Mouse (Mus musculus): Measurements from ENCODE around the gene 4921507P07Rik. TPM values are rescaled to one million over a fixed set of nuclear protein-coding genes. Genes with fewer than 3 reads are reported as not detected.
"Not testable (repeated sequence)": the region's sequence is repeated elsewhere in the genome, so short reads cannot be mapped to it uniquely, and the experiment has no call there.

4921507P07Rik gene
- polyA plus RNA-seq, 1 experiment, result 0.90 TPM

DNA sequence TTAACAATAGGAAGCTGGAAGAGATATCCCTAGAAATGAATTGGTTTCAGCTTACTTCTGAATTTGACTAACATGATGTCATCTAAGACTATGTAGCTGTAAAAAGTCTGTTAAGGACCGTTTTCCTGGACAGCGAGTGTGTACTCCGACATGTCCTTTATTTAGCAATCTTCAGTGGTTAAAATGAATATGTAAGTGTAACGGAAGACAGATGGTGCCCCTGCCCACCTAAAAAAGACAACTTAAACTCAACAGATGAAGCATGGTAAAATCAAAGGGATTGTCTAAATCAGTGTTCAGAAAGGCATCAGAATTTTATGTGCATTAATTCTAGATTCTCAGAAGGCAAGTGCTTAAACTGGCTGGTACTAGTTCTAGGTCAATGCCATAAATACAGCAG, 34.0 kb downstream of the 4921507P07Rik start:
- Histone ChIP-seq H3K4me1 (ENCODE audit: control insufficient read depth, insufficient read depth, low read length) (no peaks in the 10 kb centered on the region), H3K27ac (ENCODE audit: insufficient read depth, low read length) (no peak overlapping the region), H3K4me3 (ENCODE audit: insufficient read depth, low read length) (no peak overlapping the region)
- TF ChIP-seq CTCF (IDR thresholded peaks at IDR 0.05; ENCODE audit: extremely low read depth, insufficient read depth, low read length) (no peak), POLR2A (IDR thresholded peaks at IDR 0.05; ENCODE audit: extremely low read depth, insufficient read depth, low read length) (no peak)

GRCm38 (mm10) chr6:50560776-50561175, 35.7 kb downstream of the 4921507P07Rik start:
- TF ChIP-seq POLR2A (IDR thresholded peaks at IDR 0.05; ENCODE audit: extremely low read depth, insufficient read depth, low read length) (no peak), CTCF (IDR thresholded peaks at IDR 0.05; ENCODE audit: extremely low read depth, insufficient read depth, low read length) (no peak)
- no peaks in the 10 kb centered on the region for H3K4me1 ChIP-seq (ENCODE audit: control insufficient read depth, insufficient read depth, low read length)
- H3K27ac ChIP-seq (ENCODE audit: insufficient read depth, low read length), result no peak overlapping the region
- no peak overlapping the region for H3K4me3 ChIP-seq (ENCODE audit: insufficient read depth, low read length)

GRCm38 (mm10) chr6:50558877-50559276, 37.6 kb downstream of the 4921507P07Rik start:
- TF ChIP-seq POLR2A (IDR thresholded peaks at IDR 0.05; ENCODE audit: extremely low read depth, insufficient read depth, low read length) (no peak), CTCF (IDR thresholded peaks at IDR 0.05; ENCODE audit: extremely low read depth, insufficient read depth, low read length) (no peak)
- Histone ChIP-seq H3K4me3 (ENCODE audit: insufficient read depth, low read length) (no peak overlapping the region), H3K4me1 (ENCODE audit: control insufficient read depth, insufficient read depth, low read length) (no peaks in the 10 kb centered on the region), H3K27ac (ENCODE audit: insufficient read depth, low read length) (no peak overlapping the region)

DNA sequence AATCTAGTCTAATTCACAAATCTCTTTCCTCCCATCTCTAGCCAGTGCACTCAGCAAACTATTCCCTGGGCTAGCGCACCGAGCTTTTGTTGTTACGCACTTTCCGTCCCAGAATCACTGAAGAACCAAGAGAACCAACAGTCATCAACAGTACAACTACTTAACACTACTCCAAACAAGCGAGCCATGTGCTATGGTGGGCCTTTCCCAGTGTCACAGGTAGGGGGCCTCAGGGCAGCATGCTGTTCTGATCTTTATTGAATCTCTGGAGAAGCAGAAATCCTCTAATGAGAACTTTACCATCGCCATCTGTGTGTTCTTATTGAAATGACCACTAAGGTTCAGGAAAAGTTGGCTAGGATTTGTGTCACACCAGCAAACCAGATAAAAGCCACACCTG, 38.9 kb downstream of the 4921507P07Rik start:
- Histone ChIP-seq H3K4me3 (ENCODE audit: insufficient read depth, low read length) (no peak overlapping the region), H3K4me1 (ENCODE audit: control insufficient read depth, insufficient read depth, low read length) (no peaks in the 10 kb centered on the region), H3K27ac (ENCODE audit: insufficient read depth, low read length) (no peak overlapping the region)
- TF ChIP-seq POLR2A (IDR thresholded peaks at IDR 0.05; ENCODE audit: extremely low read depth, insufficient read depth, low read length), result no peak
- TF ChIP-seq CTCF (IDR thresholded peaks at IDR 0.05; ENCODE audit: extremely low read depth, insufficient read depth, low read length), result no peak

DNA sequence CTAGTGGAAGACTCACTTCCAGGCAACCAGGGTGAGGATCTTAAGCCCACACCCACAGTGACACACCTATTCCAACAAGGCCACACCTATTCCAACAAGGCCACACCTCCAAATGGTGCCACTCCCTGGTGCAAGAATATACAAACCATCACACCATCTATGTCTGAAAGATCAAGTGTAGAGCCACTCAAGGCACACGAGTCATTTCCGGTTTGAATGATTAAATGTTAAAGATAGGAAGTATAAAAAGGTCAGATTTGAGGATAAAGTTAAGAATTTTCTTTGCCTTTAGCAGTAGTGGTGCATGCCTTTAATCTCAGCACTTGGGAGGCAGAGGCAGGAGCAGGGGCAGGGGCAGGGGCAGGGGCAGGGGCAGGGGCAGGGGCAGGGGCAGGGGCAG, 42.2 kb downstream of the 4921507P07Rik start:
- not testable (repeated sequence) for H3K4me1 ChIP-seq (ENCODE audit: control insufficient read depth, insufficient read depth, low read length); H3K4me3 ChIP-seq (ENCODE audit: insufficient read depth, low read length); H3K27ac ChIP-seq (ENCODE audit: insufficient read depth, low read length)

DNA sequence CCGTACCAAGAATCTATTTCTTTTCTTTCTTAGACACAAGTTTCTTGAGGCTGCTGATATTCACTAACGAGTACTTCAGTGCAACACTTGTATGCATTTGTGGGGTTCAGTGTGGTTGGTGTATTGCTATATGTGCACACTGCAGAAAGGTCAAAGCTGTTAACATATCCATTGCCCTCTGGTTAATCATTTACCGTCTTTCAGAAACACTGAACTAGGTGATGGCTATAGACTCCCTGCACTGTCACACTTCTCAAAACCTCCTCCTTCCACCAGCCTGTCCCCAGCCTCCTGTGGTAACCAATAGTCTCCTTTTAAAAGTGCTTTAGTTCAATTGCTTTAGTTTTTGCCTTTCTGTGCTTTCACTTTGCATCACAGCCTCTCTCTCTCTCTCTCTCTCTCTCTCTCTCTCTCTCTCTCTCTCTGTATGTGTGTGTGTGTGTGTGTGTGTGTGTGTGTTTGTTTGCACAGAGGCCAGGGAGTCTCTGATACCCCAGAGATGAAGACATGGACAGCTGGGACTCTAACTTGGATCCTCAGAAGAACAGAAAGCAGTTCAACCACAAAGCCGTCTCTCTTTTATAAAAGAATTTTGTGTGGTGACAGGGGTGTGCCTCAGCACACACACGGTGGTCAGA, 43.4 kb downstream of the 4921507P07Rik start:
- Histone ChIP-seq H3K27ac (ENCODE audit: insufficient read depth, low read length) (no peak overlapping the region), H3K4me1 (ENCODE audit: control insufficient read depth, insufficient read depth, low read length) (no peaks in the 10 kb centered on the region), H3K4me3 (ENCODE audit: insufficient read depth, low read length) (no peak overlapping the region)
- TF ChIP-seq CTCF (IDR thresholded peaks at IDR 0.05; ENCODE audit: extremely low read depth, insufficient read depth, low read length) (no peak), POLR2A (IDR thresholded peaks at IDR 0.05; ENCODE audit: extremely low read depth, insufficient read depth, low read length) (no peak)

GRCm38 (mm10) chr6:50549791-50550190, 46.6 kb downstream of the 4921507P07Rik start:
- Histone ChIP-seq H3K27ac (ENCODE audit: insufficient read depth, low read length) (no peak overlapping the region), H3K4me1 (ENCODE audit: control insufficient read depth, insufficient read depth, low read length) (no peaks in the 10 kb centered on the region), H3K4me3 (ENCODE audit: insufficient read depth, low read length) (no peak overlapping the region)
- no peak for TF ChIP-seq CTCF (IDR thresholded peaks at IDR 0.05; ENCODE audit: extremely low read depth, insufficient read depth, low read length)
- TF ChIP-seq POLR2A (IDR thresholded peaks at IDR 0.05; ENCODE audit: extremely low read depth, insufficient read depth, low read length), result no peak

GRCm38 (mm10) chr6:50549051-50549450, 47.4 kb downstream of the 4921507P07Rik start:
- H3K4me1 ChIP-seq (ENCODE audit: control insufficient read depth, insufficient read depth, low read length), result no peaks in the 10 kb centered on the region
- H3K27ac ChIP-seq (ENCODE audit: insufficient read depth, low read length), result no peak overlapping the region
- TF ChIP-seq POLR2A (IDR thresholded peaks at IDR 0.05; ENCODE audit: extremely low read depth, insufficient read depth, low read length) (no peak), CTCF (IDR thresholded peaks at IDR 0.05; ENCODE audit: extremely low read depth, insufficient read depth, low read length) (no peak)
- H3K4me3 ChIP-seq (ENCODE audit: insufficient read depth, low read length), result no peak overlapping the region

- Histone ChIP-seq H3K4me1 (ENCODE audit: control insufficient read depth, insufficient read depth, low read length) (no peaks in the 10 kb centered on the region), H3K27ac (ENCODE audit: insufficient read depth, low read length) (no peak overlapping the region), H3K4me3 (ENCODE audit: insufficient read depth, low read length) (no peak overlapping the region)
- TF ChIP-seq CTCF (IDR thresholded peaks at IDR 0.05; ENCODE audit: extremely low read depth, insufficient read depth, low read length) (peak; percentile 84), POLR2A (IDR thresholded peaks at IDR 0.05; ENCODE audit: extremely low read depth, insufficient read depth, low read length) (no peak)
These were observed 50.9 kb downstream of the 4921507P07Rik start for GRCm38 (mm10) chr6:50545412-50546043.

- H3K27ac ChIP-seq (ENCODE audit: insufficient read depth, low read length), result no peak overlapping the region
- no peak overlapping the region for H3K4me3 ChIP-seq (ENCODE audit: insufficient read depth, low read length)
- TF ChIP-seq CTCF (IDR thresholded peaks at IDR 0.05; ENCODE audit: extremely low read depth, insufficient read depth, low read length) (no peak), POLR2A (IDR thresholded peaks at IDR 0.05; ENCODE audit: extremely low read depth, insufficient read depth, low read length) (no peak)
- no peaks in the 10 kb centered on the region for H3K4me1 ChIP-seq (ENCODE audit: control insufficient read depth, insufficient read depth, low read length)
These were observed 53.9 kb downstream of the 4921507P07Rik start for GRCm38 (mm10) chr6:50542535-50542934.
